Mouse (Mus musculus): ENCODE data around the gene Per2. TPM values are rescaled to one million over a fixed set of nuclear protein-coding genes. Genes with fewer than 3 reads are reported as not detected.

The Per2 gene
- 3.0 and 3.5 TPM in 2 replicates for polyA plus RNA-seq (2015; fragmentation: Nextera tagmentation; extraction: Ambion mirVana)

GRCm38 (mm10) chr1:91459059-91459809 is at the start of gene Per2:
Gene Per2, minus strand, starts transcription at chr1:91459324.
- ATAC-seq (ENCODE audit: insufficient number of reproducible peaks, insufficient read depth, low FRiP score, low TSS enrichment, low read depth): peak; percentile 94
- under 1% methylated on average over 73 of the region's 91 CpGs for WGBS
- Histone ChIP-seq H3K36me3 (no peaks in the 10 kb centered on the region), H3K27me3 (peaks cover 2% of the 10 kb centered on the region; the same call in 1 of the 2 replicates), H3K4me2 (peak within 1 kb of the TSS; percentile 88), H3K27ac (peak within 1 kb of the TSS; percentile 23; the same call in 1 of the 2 replicates), H3K4me1 (peaks cover 42% of the 10 kb centered on the region), H3K4me3 (peak within 1 kb of the TSS; percentile 81), H3K9me3 (no peaks in the 10 kb centered on the region), H3K9ac (peak within 1 kb of the TSS; percentile 76)

DNA sequence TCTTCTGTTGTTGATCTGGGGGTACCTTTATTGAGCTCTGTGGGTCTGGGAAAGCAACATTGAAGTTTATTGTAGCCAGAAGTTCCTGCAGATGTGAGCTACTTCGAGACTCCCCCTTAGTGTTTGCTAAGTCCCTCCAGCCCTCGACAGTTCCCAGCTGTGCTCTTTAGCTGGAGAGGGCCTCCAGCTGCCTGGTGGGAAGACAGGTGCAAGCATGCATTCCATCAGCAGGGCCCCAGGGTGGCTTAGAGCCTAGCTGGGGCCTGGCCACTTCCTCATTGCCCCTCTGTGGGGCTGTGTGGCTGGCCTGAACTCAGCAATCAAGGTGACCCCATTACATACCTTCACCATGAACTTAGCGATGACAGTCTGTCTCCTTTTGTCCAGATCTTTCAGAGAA is 45.5 kb upstream of the Per2 start:
- WGBS: 70% methylated on average over 3 of the region's 3 CpGs

DNA sequence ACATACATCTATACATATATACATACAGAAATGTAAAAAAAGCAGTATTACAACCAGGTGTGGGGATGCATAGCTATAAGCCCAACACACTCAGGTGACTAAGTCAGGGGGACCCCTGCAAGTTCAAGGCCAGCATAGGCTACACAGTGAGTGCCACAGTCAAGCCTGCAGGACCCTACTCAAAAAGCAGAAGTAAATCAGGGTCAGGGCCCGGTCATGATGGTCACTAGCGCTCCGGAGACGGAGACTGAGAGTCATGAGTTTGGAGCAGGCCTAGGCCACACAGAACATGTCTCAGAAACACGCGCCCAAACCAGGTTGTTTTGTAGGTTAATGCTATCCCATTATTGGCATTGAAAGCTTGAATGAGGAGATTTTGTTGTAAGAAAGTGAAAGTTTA is 39.5 kb upstream of the Per2 start:
- 92% methylated on average over 6 of the region's 6 CpGs for WGBS
- no peak overlapping the region for H3K27ac ChIP-seq
- H3K4me2 ChIP-seq: no peak overlapping the region
- peaks cover 15% of the 10 kb centered on the region for H3K4me1 ChIP-seq
- no peak overlapping the region for H3K4me3 ChIP-seq
- H3K9ac ChIP-seq: no peak overlapping the region
- no peaks in the 10 kb centered on the region for H3K9me3 ChIP-seq
- H3K27me3 ChIP-seq: peaks cover 3% of the 10 kb centered on the region; the same call in 1 of the 2 replicates
- peaks cover 37% of the 10 kb centered on the region for H3K36me3 ChIP-seq
- no peak for ATAC-seq (ENCODE audit: insufficient number of reproducible peaks, insufficient read depth, low FRiP score, low TSS enrichment, low read depth)

More for the DNA sequence above, 45.5 kb upstream of the Per2 start:
- Histone ChIP-seq H3K4me3 (no peak overlapping the region), H3K4me2 (no peak overlapping the region), H3K27ac (no peak overlapping the region), H3K4me1 (no peaks in the 10 kb centered on the region), H3K9me3 (no peaks in the 10 kb centered on the region), H3K9ac (no peak overlapping the region), H3K36me3 (peaks cover 74% of the 10 kb centered on the region), H3K27me3 (no peaks in the 10 kb centered on the region)
- no peak for ATAC-seq (ENCODE audit: insufficient number of reproducible peaks, insufficient read depth, low FRiP score, low TSS enrichment, low read depth)

DNA sequence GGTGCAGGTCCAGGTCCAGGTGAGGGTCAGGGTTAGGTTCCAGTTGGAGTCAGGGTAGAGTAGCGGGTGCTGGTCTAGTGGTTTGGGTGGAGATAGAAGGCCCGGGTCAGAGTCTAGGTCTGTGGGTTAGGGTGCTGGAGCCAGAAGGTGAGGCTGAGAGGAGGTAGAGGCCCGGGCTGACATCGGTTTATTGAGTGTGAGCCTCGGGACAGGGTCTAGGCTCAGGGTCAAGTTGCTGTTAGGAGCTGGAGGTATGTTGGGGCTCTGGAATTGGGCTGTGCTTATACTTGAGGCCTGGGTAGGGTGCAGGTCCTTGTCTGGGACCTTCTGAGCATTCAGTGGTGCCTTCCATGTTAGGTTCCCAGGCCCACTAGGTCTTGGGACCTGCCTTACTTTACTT is 36.2 kb upstream of the Per2 start:
- no peak overlapping the region for H3K27ac ChIP-seq
- peaks cover 15% of the 10 kb centered on the region for H3K4me1 ChIP-seq
- H3K36me3 ChIP-seq: peaks cover 9% of the 10 kb centered on the region
- no peak for ATAC-seq (ENCODE audit: insufficient number of reproducible peaks, insufficient read depth, low FRiP score, low TSS enrichment, low read depth)
- peak overlapping the region; percentile 88 for H3K9ac ChIP-seq
- peak overlapping the region; percentile 93 for H3K4me3 ChIP-seq
- H3K9me3 ChIP-seq: no peaks in the 10 kb centered on the region
- H3K27me3 ChIP-seq: peaks cover 6% of the 10 kb centered on the region; the same call in 1 of the 2 replicates
- H3K4me2 ChIP-seq: peak overlapping the region; percentile 88
- WGBS: 52% methylated on average over 5 of the region's 5 CpGs

DNA sequence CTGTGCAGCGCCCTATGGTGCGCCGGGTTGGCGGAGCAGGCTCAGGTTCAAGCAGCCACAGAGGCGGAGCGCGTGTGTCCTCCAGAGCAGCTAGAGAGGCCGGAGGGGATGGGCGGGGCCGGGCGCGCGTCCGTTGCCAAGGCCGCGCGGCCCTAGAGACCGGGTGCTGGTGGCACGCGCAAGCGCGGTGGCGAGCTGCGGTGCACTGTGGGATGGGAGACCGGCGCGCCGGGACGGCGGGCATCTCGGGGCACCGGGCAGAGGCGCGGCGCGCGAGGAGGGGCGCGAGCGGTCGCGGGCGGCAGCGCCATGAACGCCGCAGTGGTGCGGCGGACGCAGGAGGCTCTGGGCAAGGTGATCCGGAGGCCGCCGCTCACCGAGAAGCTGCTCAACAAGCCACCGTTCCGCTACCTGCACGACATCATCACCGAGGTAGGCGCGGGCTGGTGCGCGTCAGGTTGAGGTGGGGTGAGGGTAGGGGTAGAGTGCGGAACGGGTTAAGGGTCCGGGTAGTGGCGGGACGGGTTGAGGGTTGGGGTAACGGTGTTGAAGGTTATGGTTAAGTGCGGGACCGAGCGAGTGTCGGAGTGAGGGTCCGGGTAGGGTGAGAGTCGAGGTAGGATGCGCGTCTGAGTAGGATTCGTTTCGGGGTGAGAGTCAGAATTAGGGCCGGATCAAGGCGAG is 35.5 kb upstream of the Per2 start, which contains the start of gene Traf3ip1:
Gene Traf3ip1 (plus strand): TSS at position 191 of the 684 bp plus-strand sequence.
- Histone ChIP-seq H3K9ac (peak within 1 kb of the TSS; percentile 88), H3K27me3 (peaks cover 6% of the 10 kb centered on the region; the same call in 1 of the 2 replicates), H3K4me1 (peaks cover 15% of the 10 kb centered on the region), H3K4me3 (peak within 1 kb of the TSS; percentile 93), H3K9me3 (no peaks in the 10 kb centered on the region), H3K36me3 (peaks cover 2% of the 10 kb centered on the region; the same call in 1 of the 2 replicates), H3K4me2 (peak within 1 kb of the TSS; percentile 88), H3K27ac (no peak within 1 kb of the TSS)
- ATAC-seq (ENCODE audit: insufficient number of reproducible peaks, insufficient read depth, low FRiP score, low TSS enrichment, low read depth): peak; percentile 92
- under 1% methylated on average over 79 of the region's 79 CpGs for WGBS

DNA sequence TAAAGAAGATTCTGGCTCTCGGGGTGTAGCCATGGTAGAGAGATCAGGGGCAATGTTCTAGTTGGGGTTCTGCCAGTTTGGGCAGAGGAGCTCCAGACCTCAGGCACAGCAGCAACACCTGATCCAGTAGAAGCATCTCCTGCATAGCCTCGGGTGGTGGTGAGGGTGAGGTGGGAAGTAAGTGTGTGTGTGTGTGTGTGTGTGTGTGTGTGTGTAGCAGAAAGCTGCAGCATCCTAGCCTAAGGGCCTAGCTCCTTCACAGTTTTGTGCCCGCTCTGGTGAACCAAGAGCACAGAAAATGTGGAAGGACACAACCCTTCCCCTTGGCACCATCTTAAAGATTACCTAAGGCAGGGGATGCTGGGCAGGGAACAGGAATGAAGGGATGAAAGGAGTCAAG is 34.8 kb upstream of the Per2 start:
- no peak overlapping the region for H3K27ac ChIP-seq
- WGBS: 37% methylated on average over 3 of the region's 3 CpGs
- H3K4me3 ChIP-seq: peak overlapping the region; percentile 93
- ATAC-seq (ENCODE audit: insufficient number of reproducible peaks, insufficient read depth, low FRiP score, low TSS enrichment, low read depth): no peak; the same call in 1 of the 2 replicates
- H3K9ac ChIP-seq: peak overlapping the region; percentile 88
- peaks cover 6% of the 10 kb centered on the region; the same call in 1 of the 2 replicates for H3K27me3 ChIP-seq
- peak overlapping the region; percentile 88 for H3K4me2 ChIP-seq
- H3K4me1 ChIP-seq: peaks cover 15% of the 10 kb centered on the region
- H3K36me3 ChIP-seq: no peaks in the 10 kb centered on the region
- H3K9me3 ChIP-seq: no peaks in the 10 kb centered on the region

GRCm38 (mm10) chr1:91492740-91493139 is 33.6 kb upstream of the Per2 start:
- Histone ChIP-seq H3K36me3 (no peaks in the 10 kb centered on the region), H3K4me2 (no peak overlapping the region), H3K27ac (no peak overlapping the region), H3K9me3 (no peaks in the 10 kb centered on the region), H3K4me3 (no peak overlapping the region), H3K4me1 (peaks cover 15% of the 10 kb centered on the region), H3K9ac (no peak overlapping the region), H3K27me3 (peaks cover 6% of the 10 kb centered on the region; the same call in 1 of the 2 replicates)
- 28% methylated on average over 2 of the region's 2 CpGs for WGBS
- ATAC-seq (ENCODE audit: insufficient number of reproducible peaks, insufficient read depth, low FRiP score, low TSS enrichment, low read depth): no peak

DNA sequence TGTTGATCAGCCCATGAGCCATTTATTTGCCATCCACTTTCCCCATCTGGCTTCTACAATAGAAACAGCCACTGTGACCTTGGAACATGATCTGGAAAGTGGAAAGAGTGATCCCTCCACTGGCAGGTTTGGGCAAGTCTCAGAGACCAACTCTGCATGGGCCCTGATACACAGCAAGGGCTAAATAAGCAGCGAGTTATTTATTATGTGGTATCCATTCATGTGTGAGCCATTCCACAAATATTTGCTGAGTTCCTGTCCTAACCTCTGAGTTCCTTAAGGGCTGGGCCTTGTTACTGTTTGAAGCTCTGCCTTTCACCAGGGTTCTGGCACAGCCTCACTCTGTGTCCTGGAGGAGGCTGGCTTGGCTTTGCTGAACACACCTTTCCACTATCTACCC is 31.2 kb upstream of the Per2 start:
- Histone ChIP-seq H3K9me3 (no peaks in the 10 kb centered on the region), H3K27ac (no peak overlapping the region), H3K4me3 (no peak overlapping the region), H3K4me1 (peaks cover 4% of the 10 kb centered on the region), H3K27me3 (peaks cover 6% of the 10 kb centered on the region; the same call in 1 of the 2 replicates), H3K9ac (no peak overlapping the region), H3K36me3 (no peaks in the 10 kb centered on the region), H3K4me2 (no peak overlapping the region)
- WGBS: 72% methylated on average over 1 of the region's 1 CpGs
- no peak for ATAC-seq (ENCODE audit: insufficient number of reproducible peaks, insufficient read depth, low FRiP score, low TSS enrichment, low read depth)

- Histone ChIP-seq H3K4me2 (no peak overlapping the region), H3K9ac (no peak overlapping the region), H3K36me3 (no peaks in the 10 kb centered on the region), H3K9me3 (no peaks in the 10 kb centered on the region), H3K27me3 (no peaks in the 10 kb centered on the region), H3K4me3 (no peak overlapping the region), H3K4me1 (no peaks in the 10 kb centered on the region), H3K27ac (no peak overlapping the region)
- WGBS: 73% methylated on average over 3 of the region's 3 CpGs
- ATAC-seq (ENCODE audit: insufficient number of reproducible peaks, insufficient read depth, low FRiP score, low TSS enrichment, low read depth): no peak
Measured at GRCm38 (mm10) chr1:91486165-91486564, 27.0 kb upstream of the Per2 start.

- Histone ChIP-seq H3K4me2 (no peak overlapping the region), H3K9ac (no peak overlapping the region), H3K27ac (no peak overlapping the region), H3K36me3 (no peaks in the 10 kb centered on the region), H3K9me3 (no peaks in the 10 kb centered on the region), H3K4me1 (no peaks in the 10 kb centered on the region), H3K4me3 (no peak overlapping the region), H3K27me3 (no peaks in the 10 kb centered on the region)
- WGBS: 69% methylated on average over 3 of the region's 3 CpGs
- no peak for ATAC-seq (ENCODE audit: insufficient number of reproducible peaks, insufficient read depth, low FRiP score, low TSS enrichment, low read depth)
Measured at GRCm38 (mm10) chr1:91485422-91485821, 26.3 kb upstream of the Per2 start.

GRCm38 (mm10) chr1:91484011-91484346 is 24.9 kb upstream of the Per2 start:
- Histone ChIP-seq H3K4me3 (no peak overlapping the region), H3K9ac (no peak overlapping the region), H3K27ac (no peak overlapping the region), H3K4me1 (no peaks in the 10 kb centered on the region), H3K27me3 (no peaks in the 10 kb centered on the region), H3K4me2 (no peak overlapping the region), H3K9me3 (no peaks in the 10 kb centered on the region), H3K36me3 (no peaks in the 10 kb centered on the region)
- 75% methylated on average over 5 of the region's 5 CpGs for WGBS
- ATAC-seq (ENCODE audit: insufficient number of reproducible peaks, insufficient read depth, low FRiP score, low TSS enrichment, low read depth): no peak
